Mouse (Mus musculus) C2C12 (cell line): ENCODE results near the gene Srsf5.

ENCODE experiments used
- CTCF ChIP-seq: IDR thresholded peaks from one replicate; pipeline ENCODE4 v1.5.1; 2011; ENCODE audit not compliant: control insufficient read depth, insufficient read depth, insufficient read length
- MYOD1 ChIP-seq: IDR thresholded peaks from one replicate; pipeline ENCODE4 v1.6.1; 2011; ENCODE audit warnings: low read depth; ENCODE audit not compliant: control insufficient read depth, insufficient read length
- USF1 ChIP-seq: IDR thresholded peaks from one replicate; pipeline ENCODE4 v1.6.1; 2011; ENCODE audit warnings: low read depth, mild to moderate bottlenecking, control low read depth, moderate library complexity

DNA sequence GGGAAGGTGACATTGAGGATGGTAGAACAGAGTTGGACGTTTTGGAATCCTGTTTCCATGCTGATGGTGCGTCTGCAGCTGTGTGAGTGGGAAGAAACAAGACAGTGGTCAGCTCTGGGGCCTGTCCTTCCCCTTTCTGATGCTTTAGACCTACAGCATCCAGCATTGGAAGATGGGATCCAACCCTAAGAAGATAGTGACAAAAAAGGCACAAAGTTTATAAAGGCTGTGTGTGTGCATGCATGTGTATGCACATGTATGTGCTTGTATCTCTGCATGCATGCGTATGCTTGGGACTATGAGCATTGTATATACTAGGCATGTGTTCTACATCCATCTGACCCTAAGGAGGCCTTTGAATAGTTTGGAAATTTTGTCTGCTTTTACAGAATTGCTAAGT lies 10.7 kb downstream of the Srsf5 start:
- TF ChIP-seq USF1 (no peak), CTCF (no peak), MYOD1 (no peak)
